Mouse (Mus musculus): ENCODE data around the gene Klk10. TPM values are rescaled to one million over a fixed set of nuclear protein-coding genes. Genes with fewer than 3 reads are reported as not detected.

The Klk10 gene
- polyA plus RNA-seq, 1 experiment from 2014 or later = 0.71 TPM

GRCm38 (mm10) chr7:43821581-43821980, 40.7 kb downstream of the Klk10 start:
- Histone ChIP-seq H3K9me3 (ENCODE audit: low read length) (no peaks in the 10 kb centered on the region), H3K36me3 (ENCODE audit: insufficient read depth, low read length) (no peaks in the 10 kb centered on the region), H3K27ac (ENCODE audit: low read length) (no peak overlapping the region), H3K4me2 (replicated peaks; ENCODE audit: low read depth, low read length) (no peak overlapping the region), H3K4me1 (ENCODE audit: insufficient read depth, low read length) (no peaks in the 10 kb centered on the region), H3K9ac (replicated peaks; ENCODE audit: low read length) (no peak overlapping the region), H3K4me3 (ENCODE audit: low read length) (no peak overlapping the region), H3K27me3 (ENCODE audit: insufficient read depth, low read length) (no peaks in the 10 kb centered on the region)
- no peak for ATAC-seq (ENCODE audit: low FRiP score, low TSS enrichment)
- WGBS = 86% methylated on average over 7 of the region's 7 CpGs

- Histone ChIP-seq H3K36me3 (ENCODE audit: insufficient read depth, low read length) (no peaks in the 10 kb centered on the region), H3K27ac (ENCODE audit: low read length) (no peak within 1 kb of the TSS), H3K9me3 (ENCODE audit: low read length) (no peaks in the 10 kb centered on the region; the same call in 1 of the 2 replicates), H3K4me2 (replicated peaks; ENCODE audit: low read depth, low read length) (no peak within 1 kb of the TSS), H3K4me1 (ENCODE audit: insufficient read depth, low read length) (no peaks in the 10 kb centered on the region), H3K4me3 (ENCODE audit: low read length) (no peak within 1 kb of the TSS), H3K9ac (replicated peaks; ENCODE audit: low read length) (no peak within 1 kb of the TSS), H3K27me3 (ENCODE audit: insufficient read depth, low read length) (no peaks in the 10 kb centered on the region)
- 86% methylated on average over 10 of the region's 10 CpGs for WGBS
- ATAC-seq (ENCODE audit: low FRiP score, low TSS enrichment) = no peak
Measured at GRCm38 (mm10) chr7:43824199-43824598, 43.4 kb downstream of the Klk10 start, which contains the start of gene Klk6. Gene Klk6 (plus strand): TSS chr7:43824499.

- no peak for ATAC-seq (ENCODE audit: low FRiP score, low TSS enrichment)
- H3K36me3 ChIP-seq (ENCODE audit: insufficient read depth, low read length) = no peaks in the 10 kb centered on the region
- no peaks in the 10 kb centered on the region for H3K4me1 ChIP-seq (ENCODE audit: insufficient read depth, low read length)
- no peak overlapping the region for H3K4me2 ChIP-seq (replicated peaks; ENCODE audit: low read depth, low read length)
- no peak overlapping the region for H3K27ac ChIP-seq (ENCODE audit: low read length)
- no peak overlapping the region for H3K9ac ChIP-seq (replicated peaks; ENCODE audit: low read length)
- H3K9me3 ChIP-seq (ENCODE audit: low read length) = no peaks in the 10 kb centered on the region; the same call in 1 of the 2 replicates
- H3K4me3 ChIP-seq (ENCODE audit: low read length) = no peak overlapping the region
- no peaks in the 10 kb centered on the region for H3K27me3 ChIP-seq (ENCODE audit: insufficient read depth, low read length)
- WGBS = 79% methylated on average over 5 of the region's 5 CpGs
Measured at GRCm38 (mm10) chr7:43826056-43826455, 45.2 kb downstream of the Klk10 start.

- Histone ChIP-seq H3K9ac (replicated peaks; ENCODE audit: low read length) (no peak overlapping the region), H3K4me1 (ENCODE audit: insufficient read depth, low read length) (no peaks in the 10 kb centered on the region), H3K9me3 (ENCODE audit: low read length) (no peaks in the 10 kb centered on the region; the same call in 1 of the 2 replicates), H3K36me3 (ENCODE audit: insufficient read depth, low read length) (no peaks in the 10 kb centered on the region), H3K27me3 (ENCODE audit: insufficient read depth, low read length) (no peaks in the 10 kb centered on the region), H3K4me3 (ENCODE audit: low read length) (no peak overlapping the region), H3K4me2 (replicated peaks; ENCODE audit: low read depth, low read length) (no peak overlapping the region), H3K27ac (ENCODE audit: low read length) (no peak overlapping the region)
- 85% methylated on average over 4 of the region's 4 CpGs for WGBS
- ATAC-seq (ENCODE audit: low FRiP score, low TSS enrichment) = no peak
Measured at GRCm38 (mm10) chr7:43827706-43828105, 46.9 kb downstream of the Klk10 start.

- Histone ChIP-seq H3K4me3 (ENCODE audit: low read length) (no peak overlapping the region), H3K27me3 (ENCODE audit: insufficient read depth, low read length) (no peaks in the 10 kb centered on the region), H3K4me2 (replicated peaks; ENCODE audit: low read depth, low read length) (no peak overlapping the region), H3K9ac (replicated peaks; ENCODE audit: low read length) (no peak overlapping the region), H3K36me3 (ENCODE audit: insufficient read depth, low read length) (no peaks in the 10 kb centered on the region), H3K9me3 (ENCODE audit: low read length) (no peaks in the 10 kb centered on the region; the same call in 1 of the 2 replicates), H3K27ac (ENCODE audit: low read length) (no peak overlapping the region), H3K4me1 (ENCODE audit: insufficient read depth, low read length) (no peaks in the 10 kb centered on the region)
- no peak for ATAC-seq (ENCODE audit: low FRiP score, low TSS enrichment)
- 92% methylated on average over 8 of the region's 8 CpGs for WGBS
Measured at GRCm38 (mm10) chr7:43829006-43829405, 48.2 kb downstream of the Klk10 start.

Other genes starting within 250 kb of the Klk10 start
- 0.49 and 0.81 TPM in 2 replicates for gene Cd33, start 236.6 kb upstream of the Klk10 start, polyA plus RNA-seq (2015; fragmentation: Nextera tagmentation; extraction: Ambion mirVana)
- 3.7 and 3.8 TPM in 2 replicates for gene Zfp658, start 218.8 kb upstream of the Klk10 start, polyA plus RNA-seq (2015; fragmentation: Nextera tagmentation; extraction: Ambion mirVana)
- gene Zfp719, start 201.4 kb upstream of the Klk10 start, polyA plus RNA-seq (2015; fragmentation: Nextera tagmentation; extraction: Ambion mirVana) = 13.8 and 14.1 TPM in 2 replicates
- gene Zfp819, start 173.9 kb upstream of the Klk10 start, polyA plus RNA-seq (2015; fragmentation: Nextera tagmentation; extraction: Ambion mirVana) = 0.06 and 0.24 TPM in 2 replicates
- not detected in 2 replicates for gene Ceacam18, start 146.3 kb upstream of the Klk10 start, polyA plus RNA-seq (2015; fragmentation: Nextera tagmentation; extraction: Ambion mirVana)
- gene Siglece, start 120.9 kb upstream of the Klk10 start, polyA plus RNA-seq (2015; fragmentation: Nextera tagmentation; extraction: Ambion mirVana) = 0.64 and 1.3 TPM in 2 replicates
- 15.7 and 19.7 TPM in 2 replicates for gene Ctu1, start 109.0 kb upstream of the Klk10 start, polyA plus RNA-seq (2015; fragmentation: Nextera tagmentation; extraction: Ambion mirVana)
- gene Klk14, start 90.6 kb upstream of the Klk10 start, polyA plus RNA-seq (2015; fragmentation: Nextera tagmentation; extraction: Ambion mirVana) = not detected in 2 replicates
- 0.29 and 0.58 TPM in 2 replicates for gene Klk13, start 68.5 kb upstream of the Klk10 start, polyA plus RNA-seq (2015; fragmentation: Nextera tagmentation; extraction: Ambion mirVana)
- gene Klk12, start 12.1 kb upstream of the Klk10 start, polyA plus RNA-seq (2015; fragmentation: Nextera tagmentation; extraction: Ambion mirVana) = not detected in 2 replicates
- gene Klk11, start 6.4 kb upstream of the Klk10 start, polyA plus RNA-seq (2015; fragmentation: Nextera tagmentation; extraction: Ambion mirVana) = not detected in 2 replicates
- gene Klk9, start 10.9 kb downstream of the Klk10 start, polyA plus RNA-seq (2015; fragmentation: Nextera tagmentation; extraction: Ambion mirVana) = 0.23 TPM in 1 of 2 replicates, not detected in the other
- gene Klk8, start 16.5 kb downstream of the Klk10 start, polyA plus RNA-seq (2015; fragmentation: Nextera tagmentation; extraction: Ambion mirVana) = 31.2 and 34.4 TPM in 2 replicates
- gene Klk7, start 30.3 kb downstream of the Klk10 start, polyA plus RNA-seq (2015; fragmentation: Nextera tagmentation; extraction: Ambion mirVana) = 0.07 and 0.12 TPM in 2 replicates
- 0.15 TPM in 1 of 2 replicates, not detected in the other for gene Klk6, start 43.5 kb downstream of the Klk10 start, polyA plus RNA-seq (2015; fragmentation: Nextera tagmentation; extraction: Ambion mirVana)
- not detected in 2 replicates for gene Klk5, start 60.9 kb downstream of the Klk10 start, polyA plus RNA-seq (2015; fragmentation: Nextera tagmentation; extraction: Ambion mirVana)
- gene Klk4, start 100.1 kb downstream of the Klk10 start, polyA plus RNA-seq (2015; fragmentation: Nextera tagmentation; extraction: Ambion mirVana) = not detected in 2 replicates
- gene Klk15, start 152.7 kb downstream of the Klk10 start, polyA plus RNA-seq (2015; fragmentation: Nextera tagmentation; extraction: Ambion mirVana) = not detected in 2 replicates
- gene Klk1b8, start 169.6 kb downstream of the Klk10 start, polyA plus RNA-seq (2015; fragmentation: Nextera tagmentation; extraction: Ambion mirVana) = not detected in 2 replicates
- gene Klk1b1, start 185.7 kb downstream of the Klk10 start, polyA plus RNA-seq (2015; fragmentation: Nextera tagmentation; extraction: Ambion mirVana) = not detected in 2 replicates
- gene Klk1b9, start 195.0 kb downstream of the Klk10 start, polyA plus RNA-seq (2015; fragmentation: Nextera tagmentation; extraction: Ambion mirVana) = not detected in 2 replicates
- not detected in 2 replicates for gene Klk1b11, start 214.8 kb downstream of the Klk10 start, polyA plus RNA-seq (2015; fragmentation: Nextera tagmentation; extraction: Ambion mirVana)
- gene Klk1b26, start 231.1 kb downstream of the Klk10 start, polyA plus RNA-seq (2015; fragmentation: Nextera tagmentation; extraction: Ambion mirVana) = not detected in 2 replicates